Mouse (Mus musculus) hindbrain, postnatal 0 days (tissue): Measurements from ENCODE around the gene Dnajc22. TPM values are rescaled to one million over a fixed set of nuclear protein-coding genes. Genes with fewer than 3 reads are reported as not detected.

Experiments
- ATAC-seq: fragments of 200-750 bp; cut with Nextera tagmentation; 2 replicates; pipeline ENCODE4 v1.8.0; 2017; ENCODE audit warnings: mild to moderate bottlenecking, moderate TSS enrichment, moderate library complexity
- DNase-seq: peaks from one replicate; pipeline ENCODE4 v3.0.0-alpha.2; 2015; ENCODE audit warnings: low spot score
- H3K27ac ChIP-seq: fragments of 300-500 bp; sonication (generic); 2 replicates; pipeline ENCODE4 v1.5.1; 2014; ENCODE audit warnings: mild to moderate bottlenecking
- H3K27me3 ChIP-seq: fragments of 300-500 bp; sonication (generic); 2 replicates; pipeline ENCODE4 v1.6.1; 2014; ENCODE audit warnings: low read length, mixed read lengths; ENCODE audit not compliant: insufficient read depth
- H3K36me3 ChIP-seq: fragments of 300-500 bp; sonication (generic); 2 replicates; pipeline ENCODE4 v1.6.1; 2014; ENCODE audit warnings: low read length, mixed read lengths; ENCODE audit not compliant: insufficient read depth
- H3K4me1 ChIP-seq: fragments of 300-500 bp; sonication (generic); 2 replicates; pipeline ENCODE4 v1.6.1; 2014; ENCODE audit warnings: antibody characterized with exemption, low read length, mixed read lengths; ENCODE audit not compliant: insufficient read depth
- H3K4me2 ChIP-seq: fragments of 300-500 bp; sonication (generic); 2 replicates; pipeline ENCODE4 v1.6.1; 2014; ENCODE audit warnings: low read depth, mild to moderate bottlenecking, low read length, moderate library complexity, mixed read lengths
- H3K4me3 ChIP-seq: fragments of 300-500 bp; sonication (generic); 2 replicates; pipeline ENCODE4 v1.5.1; 2014; ENCODE audit warnings: low read length
- H3K9ac ChIP-seq: fragments of 300-500 bp; sonication (generic); replicated peaks from 2 replicates; pipeline ENCODE4 v1.6.1; 2014; ENCODE audit warnings: mild to moderate bottlenecking, low read length, moderate library complexity, mixed read lengths
- H3K9me3 ChIP-seq: fragments of 300-500 bp; sonication (generic); 2 replicates; pipeline ENCODE4 v1.6.1; 2016; ENCODE audit warnings: low read length, mixed read lengths
- CTCF ChIP-seq: IDR thresholded peaks from 2 replicates; pipeline ENCODE4 v1.5.1; 2016; ENCODE audit warnings: antibody characterized with exemption, control low read depth, low read depth
- WGBS: fragments of 180-500 bp; shearing (Covaris S2); extraction: QIAGEN DNeasy Blood & Tissue Kit; methylation state at CpG from one replicate; pipeline ENCODE4 v1.1.7; 2014; 5-methylcytosine and 5-hydroxymethylcytosine counted together
- polyA plus RNA-seq: library from polyadenylated mRNA; unstranded; fragments of >200 nt; fragmentation: Nextera tagmentation; extraction: Ambion mirVana; gene quantifications from 2 replicates; pipeline ENCODE4 v1.2.1, GENCODE M21; 2015
- total RNA-seq: library from RNA; depleted of rRNA; stranded (reverse); fragments of >200 nt; gene quantifications from 2 replicates; pipeline ENCODE4 v1.2.3, GENCODE M21; 2014

Gene Dnajc22
- total and polyA plus RNA-seq, 2 experiments from 2014 or later = 0.45 to 0.99 TPM

DNA sequence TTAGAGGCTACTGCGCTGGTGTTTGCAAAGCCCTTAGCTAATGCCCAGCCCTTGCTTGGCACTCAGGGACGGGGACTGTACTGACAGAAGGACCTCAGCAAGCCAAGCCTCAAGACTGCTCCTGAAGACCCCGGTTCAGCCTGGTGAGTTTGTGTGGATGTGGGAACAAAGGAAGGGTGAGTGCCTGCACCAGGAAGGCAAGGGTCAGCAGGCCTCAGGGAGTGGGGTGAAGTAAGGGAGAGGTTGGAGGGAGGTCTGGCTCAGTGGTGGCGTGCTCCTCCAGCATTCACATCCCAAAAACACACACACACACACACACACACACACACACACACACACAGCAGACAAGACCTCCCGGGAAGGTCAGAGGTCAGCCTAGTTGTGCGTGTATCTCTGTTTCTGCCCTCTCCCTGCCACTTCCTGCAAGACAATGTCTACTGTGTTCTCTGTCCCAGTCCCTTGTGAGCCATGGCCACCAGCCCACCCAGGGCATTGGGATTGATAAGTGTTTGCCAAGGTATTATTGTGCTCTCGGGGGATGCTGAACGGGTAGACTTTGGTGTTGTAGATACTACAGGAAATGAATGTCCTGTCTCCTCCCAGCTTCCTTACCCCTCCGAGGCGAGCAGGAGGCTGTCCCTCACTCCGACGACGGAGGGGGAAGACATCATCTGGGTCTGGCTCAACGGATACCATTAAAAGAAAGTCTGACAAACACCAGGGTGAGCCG is 14.6 kb upstream of the Dnajc22 start:
- Histone ChIP-seq H3K9ac (no peak overlapping the region), H3K27ac (no peak overlapping the region), H3K36me3 (no peaks in the 10 kb centered on the region), H3K4me2 (no peak overlapping the region), H3K4me3 (no peak overlapping the region), H3K9me3 (no peaks in the 10 kb centered on the region), H3K4me1 (peaks cover 12% of the 10 kb centered on the region), H3K27me3 (no peaks in the 10 kb centered on the region)
- WGBS = 75% methylated on average over 15 of the region's 15 CpGs
- ATAC-seq (no peak), DNase-seq (no peak)
- no peak for TF ChIP-seq CTCF

DNA sequence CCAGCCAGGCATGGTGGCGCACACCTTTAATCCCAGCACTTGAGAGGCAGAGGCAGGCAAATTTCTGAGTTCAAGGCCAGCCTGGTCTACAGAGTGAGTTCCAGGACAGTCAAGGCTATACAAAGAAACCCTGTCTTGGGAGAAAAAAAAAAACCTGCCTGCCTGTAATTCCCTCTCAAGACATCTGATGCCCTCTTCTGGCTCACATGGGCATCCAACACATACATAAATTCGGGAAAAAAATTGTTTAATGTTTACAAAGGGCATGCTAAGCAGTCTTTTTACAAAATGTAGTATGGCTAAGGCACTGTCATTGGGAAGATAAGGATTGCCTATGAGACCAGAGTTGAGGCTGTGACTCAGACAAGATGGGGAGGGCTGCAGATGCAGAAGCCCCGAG is 13.2 kb upstream of the Dnajc22 start:
- no peak overlapping the region for H3K9ac ChIP-seq
- H3K27ac ChIP-seq = no peak overlapping the region
- peaks cover 8% of the 10 kb centered on the region for H3K4me1 ChIP-seq
- DNase-seq (no peak), ATAC-seq (no peak)
- H3K9me3 ChIP-seq = no peaks in the 10 kb centered on the region
- whole genome bisulfite sequencing = 84% methylated on average over 3 of the region's 3 CpGs
- no peaks in the 10 kb centered on the region for H3K36me3 ChIP-seq
- no peaks in the 10 kb centered on the region for H3K27me3 ChIP-seq
- H3K4me2 ChIP-seq = no peak overlapping the region
- no peak overlapping the region for H3K4me3 ChIP-seq
- TF ChIP-seq CTCF = peak; percentile 11; the same call in 1 of the 2 replicates

DNA sequence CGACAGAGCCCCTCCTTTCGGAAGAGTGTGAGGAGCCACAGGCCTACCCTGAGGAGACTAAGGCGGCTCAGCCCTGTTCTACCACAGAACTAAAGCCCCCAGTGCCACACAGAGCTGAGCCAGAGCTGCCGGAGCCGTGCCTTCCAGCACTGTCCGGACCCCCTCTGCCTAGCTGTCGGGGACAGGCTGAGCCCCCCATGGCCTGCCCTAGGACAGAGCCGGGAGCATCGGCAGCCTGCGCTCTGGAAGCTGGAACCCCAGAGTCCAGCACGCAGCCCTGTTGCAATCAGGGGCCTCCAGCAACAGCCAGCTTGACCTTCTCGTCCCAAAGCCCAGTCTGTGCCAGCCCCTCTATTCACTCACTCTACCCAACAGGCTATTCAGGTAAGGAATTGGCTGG is 10.6 kb upstream of the Dnajc22 start:
- no peaks in the 10 kb centered on the region for H3K9me3 ChIP-seq
- H3K9ac ChIP-seq = no peak overlapping the region
- no peak overlapping the region for H3K4me2 ChIP-seq
- ATAC-seq = no peak
- DNase-seq = no peak
- TF ChIP-seq CTCF = no peak
- H3K27me3 ChIP-seq = peaks cover 19% of the 10 kb centered on the region
- no peaks in the 10 kb centered on the region for H3K4me1 ChIP-seq
- 92% methylated on average over 12 of the region's 12 CpGs for WGBS
- no peak overlapping the region for H3K27ac ChIP-seq
- H3K4me3 ChIP-seq = no peak overlapping the region
- no peaks in the 10 kb centered on the region for H3K36me3 ChIP-seq

DNA sequence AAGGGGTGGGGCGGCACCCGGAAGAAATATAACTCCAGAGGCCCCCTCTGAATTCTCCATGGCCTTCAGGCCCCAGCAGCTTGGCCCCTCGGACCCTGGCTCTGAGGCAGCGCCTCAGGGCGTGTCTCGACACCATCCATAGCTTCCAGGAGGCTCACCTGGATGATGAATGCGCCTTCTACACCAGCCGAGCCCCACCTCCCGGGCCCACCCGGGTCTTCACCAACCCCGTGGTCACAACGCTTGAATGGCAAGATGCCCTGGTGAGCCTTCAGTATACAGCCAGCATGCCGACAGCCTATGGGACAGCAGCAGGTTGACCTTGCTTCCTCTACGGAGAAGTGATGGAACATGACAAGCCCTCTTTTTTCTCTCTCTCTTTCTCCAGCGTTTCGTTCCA is 10.1 kb upstream of the Dnajc22 start:
- Histone ChIP-seq H3K27ac (no peak overlapping the region), H3K9ac (no peak overlapping the region), H3K9me3 (no peaks in the 10 kb centered on the region), H3K36me3 (no peaks in the 10 kb centered on the region), H3K27me3 (peaks cover 24% of the 10 kb centered on the region), H3K4me2 (no peak overlapping the region), H3K4me3 (no peak overlapping the region), H3K4me1 (no peaks in the 10 kb centered on the region)
- no peak for TF ChIP-seq CTCF
- ATAC-seq (no peak), DNase-seq (no peak)
- WGBS = 88% methylated on average over 16 of the region's 16 CpGs

DNA sequence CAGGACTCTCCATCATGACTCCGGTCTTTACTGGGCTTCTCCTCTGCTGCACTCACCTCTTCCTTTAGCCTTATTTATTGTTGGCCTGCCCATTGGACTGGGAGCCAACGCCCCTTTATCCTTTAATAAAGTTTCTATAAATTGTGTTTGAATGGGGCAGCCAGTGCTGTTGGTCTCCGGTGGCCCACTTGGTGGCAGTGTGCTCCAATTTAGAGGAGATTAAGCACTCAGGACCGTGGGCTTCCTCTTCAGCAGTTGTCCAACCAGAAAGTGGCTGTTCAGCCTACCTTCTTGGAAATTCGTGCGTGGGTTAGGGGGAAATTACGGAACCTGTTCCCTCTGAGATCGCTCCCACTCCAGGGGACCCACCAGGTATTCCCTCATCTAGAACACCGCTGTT is 9.7 kb upstream of the Dnajc22 start:
- Histone ChIP-seq H3K4me2 (no peak overlapping the region), H3K9ac (no peak overlapping the region), H3K9me3 (no peaks in the 10 kb centered on the region), H3K27me3 (peaks cover 29% of the 10 kb centered on the region), H3K36me3 (no peaks in the 10 kb centered on the region), H3K4me3 (no peak overlapping the region), H3K27ac (no peak overlapping the region), H3K4me1 (no peaks in the 10 kb centered on the region)
- 68% methylated on average over 9 of the region's 9 CpGs for WGBS
- DNase-seq (peak; percentile 71), ATAC-seq (no peak; the same call in 1 of the 2 replicates)
- TF ChIP-seq CTCF = peak; percentile 77

DNA sequence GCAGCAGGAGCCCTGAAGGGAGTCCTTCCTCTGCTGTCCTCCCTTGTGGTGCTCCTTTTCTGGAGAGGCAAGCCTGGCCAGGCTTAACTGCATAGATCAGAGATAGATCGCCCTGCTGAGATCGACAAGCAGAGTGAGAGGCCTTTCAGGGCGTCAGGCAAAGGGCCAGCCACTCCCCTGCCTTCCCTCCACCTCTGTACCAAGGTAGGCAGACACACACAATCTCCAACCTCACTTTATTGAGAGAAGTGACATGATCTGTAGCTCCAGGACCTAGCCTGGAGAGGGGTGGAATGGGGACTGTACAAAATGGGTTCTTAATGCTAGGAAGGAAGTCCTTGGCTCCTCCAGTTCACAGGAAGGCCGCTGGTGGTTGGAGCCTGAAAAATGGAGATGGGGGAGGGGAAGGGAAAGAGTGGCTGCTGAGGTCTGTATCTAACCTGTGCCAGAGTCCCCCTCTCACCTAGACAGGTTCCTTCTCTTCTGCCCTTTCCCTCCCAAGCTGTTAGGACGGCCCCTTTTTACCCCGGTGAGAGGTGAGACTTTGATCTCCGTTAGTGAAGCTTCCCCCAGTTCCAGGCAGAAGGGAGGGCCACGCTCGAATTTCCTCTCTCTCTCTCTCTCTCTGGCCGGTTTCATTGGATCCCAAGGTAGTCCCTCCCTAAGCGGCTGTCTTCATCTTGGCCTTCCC is 9.0 kb upstream of the Dnajc22 start:
- DNase-seq = no peak
- H3K9ac ChIP-seq = no peak overlapping the region
- H3K4me3 ChIP-seq = no peak overlapping the region
- no peak overlapping the region for H3K4me2 ChIP-seq
- H3K4me1 ChIP-seq = no peaks in the 10 kb centered on the region
- 18% methylated on average over 11 of the region's 11 CpGs for WGBS
- H3K9me3 ChIP-seq = no peaks in the 10 kb centered on the region
- H3K27ac ChIP-seq = no peak overlapping the region
- ATAC-seq = no peak
- TF ChIP-seq CTCF = no peak
- H3K36me3 ChIP-seq = no peaks in the 10 kb centered on the region
- H3K27me3 ChIP-seq = peaks cover 36% of the 10 kb centered on the region

DNA sequence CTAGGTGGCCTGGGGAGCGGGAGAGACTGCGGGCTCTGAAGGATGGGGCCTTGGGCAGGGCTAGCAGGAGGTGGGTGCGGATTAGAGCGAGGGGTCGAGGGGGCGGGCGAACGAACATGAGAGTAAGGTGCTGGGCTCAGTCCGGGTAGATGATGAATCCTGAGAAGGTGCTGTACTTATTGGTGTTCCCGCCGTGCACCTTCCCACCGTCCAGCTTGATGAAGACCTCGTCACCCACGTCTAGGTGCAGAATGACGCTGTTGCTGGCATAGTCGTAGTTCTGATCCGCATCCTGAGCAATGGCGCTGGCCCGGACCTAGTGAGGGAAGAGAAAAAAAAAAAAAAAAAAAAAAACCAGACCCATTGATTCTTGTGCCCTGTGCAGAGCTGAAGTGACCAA is 8.4 kb upstream of the Dnajc22 start:
- Histone ChIP-seq H3K36me3 (no peaks in the 10 kb centered on the region), H3K4me3 (no peak overlapping the region), H3K9ac (no peak overlapping the region), H3K27ac (no peak overlapping the region), H3K9me3 (no peaks in the 10 kb centered on the region), H3K4me2 (no peak overlapping the region), H3K4me1 (no peaks in the 10 kb centered on the region), H3K27me3 (peaks cover 41% of the 10 kb centered on the region)
- ATAC-seq = no peak
- no peak for DNase-seq
- WGBS = 19% methylated on average over 19 of the region's 19 CpGs
- TF ChIP-seq CTCF = no peak
